In genomic region chr7:90512293-90512692, GRCm38 (mm10) we compare ENCODE assay signal across 11 mouse cellular contexts. TPM values are rescaled to one million over a fixed set of nuclear protein-coding genes. Genes with fewer than 3 reads are reported as not detected.
DNase-seq lines count a peak whose midpoint lies in the region; ATAC-seq and TF ChIP-seq lines count a peak whose summit lies in the region.
"Had no signal": no experiment of that assay in that cellular context is flagged by ENCODE, and none has a peak within 500 bp of the region (broad histone marks: within the 10 kb centered on the region; RNA-seq: fewer than 3 reads in every experiment).

No protein-coding gene starts in this region.

- peak; percentile 81 for DNase-seq in forebrain, embryonic 14.5 days (ENCODE audit: low spot score)
- DNase-seq in forebrain, embryonic 10.5 days (ENCODE audit: extremely low spot score, low spot score): no peak
- peak; percentile 50 for DNase-seq in layer of hippocampus, adult 9-10 months (ENCODE audit: low spot score)
- no peak for DNase-seq in layer of hippocampus, postnatal 25 days (ENCODE audit: extremely low spot score in 1 of 2, low spot score in 1 of 2)
- peak; percentile 7 for DNase-seq in ES-CJ7 (ENCODE audit: low read depth, low spot score)
- peak; percentile 80 for DNase-seq in forebrain, postnatal 0 days
- no peak for DNase-seq in urinary bladder, postnatal 25 days (ENCODE audit: low spot score)
- DNase-seq in ovary, postnatal 14 days (ENCODE audit: low spot score): no peak

- H3K9me3 ChIP-seq in forebrain, embryonic 14.5 days (replicated peaks; ENCODE audit: control insufficient read depth, low read length): no peaks in the 10 kb centered on the region
- H3K9me3 ChIP-seq in forebrain, embryonic 10.5 days: no peaks in the 10 kb centered on the region
- no peaks in the 10 kb centered on the region for H3K9me3 ChIP-seq in forebrain, postnatal 0 days (ENCODE audit: low read length)
- H3K9me3 ChIP-seq: embryonic facial prominence, embryonic 12.5 days; neural tube, embryonic 15.5 days had no signal

- peak; percentile 48; the same call in 1 of the 2 replicates for ATAC-seq in forebrain, embryonic 14.5 days
- peak; percentile 74 for ATAC-seq in forebrain, postnatal 0 days

- H3K4me3 ChIP-seq in forebrain, embryonic 14.5 days (ENCODE audit: low read depth, low read length): no peak overlapping the region
- H3K4me3 ChIP-seq in forebrain, embryonic 10.5 days: no peak overlapping the region
- no peak overlapping the region for H3K4me3 ChIP-seq in forebrain, postnatal 0 days (ENCODE audit: low read depth, low read length)
- H3K4me3 ChIP-seq: embryonic facial prominence, embryonic 12.5 days; neural tube, embryonic 15.5 days had no signal

- H3K9ac ChIP-seq in forebrain, embryonic 14.5 days (ENCODE audit: low read length): no peak overlapping the region
- no peak overlapping the region for H3K9ac ChIP-seq in forebrain, postnatal 0 days
- H3K9ac ChIP-seq: embryonic facial prominence, embryonic 12.5 days; neural tube, embryonic 15.5 days had no signal

- H3K4me1 ChIP-seq in forebrain, embryonic 14.5 days (ENCODE audit: control insufficient read depth, insufficient read depth, low read length): no peaks in the 10 kb centered on the region
- no peaks in the 10 kb centered on the region for H3K4me1 ChIP-seq in forebrain, embryonic 10.5 days
- no peaks in the 10 kb centered on the region for H3K4me1 ChIP-seq in forebrain, postnatal 0 days (ENCODE audit: insufficient read depth)
- H3K4me1 ChIP-seq: embryonic facial prominence, embryonic 12.5 days; neural tube, embryonic 15.5 days had no signal

- peak; percentile 78 for TF ChIP-seq CTCF in forebrain, postnatal 0 days (IDR thresholded peaks at IDR 0.05; ENCODE audit: low read depth)

- no peak overlapping the region for H3K27ac ChIP-seq in forebrain, embryonic 14.5 days (ENCODE audit: low read depth, low read length)
- no peak overlapping the region for H3K27ac ChIP-seq in forebrain, embryonic 10.5 days
- no peak overlapping the region for H3K27ac ChIP-seq in forebrain, postnatal 0 days (ENCODE audit: low read depth, low read length)
- H3K27ac ChIP-seq: embryonic facial prominence, embryonic 12.5 days; macrophage; neural tube, embryonic 15.5 days had no signal

- H3K36me3 ChIP-seq in forebrain, embryonic 14.5 days (ENCODE audit: control insufficient read depth, insufficient read depth, low read length): no peaks in the 10 kb centered on the region
- H3K36me3 ChIP-seq in forebrain, embryonic 10.5 days (replicated peaks): no peaks in the 10 kb centered on the region
- H3K36me3 ChIP-seq in forebrain, postnatal 0 days (ENCODE audit: insufficient read depth): no peaks in the 10 kb centered on the region
- H3K36me3 ChIP-seq: embryonic facial prominence, embryonic 12.5 days; neural tube, embryonic 15.5 days had no signal

- H3K27me3 ChIP-seq in forebrain, embryonic 14.5 days (replicated peaks; ENCODE audit: control insufficient read depth, insufficient read depth, low read length): no peaks in the 10 kb centered on the region
- no peaks in the 10 kb centered on the region for H3K27me3 ChIP-seq in forebrain, embryonic 10.5 days (ENCODE audit: poor library complexity, severe bottlenecking)
- H3K27me3 ChIP-seq in forebrain, postnatal 0 days (ENCODE audit: insufficient read depth, low read length): no peaks in the 10 kb centered on the region
- H3K27me3 ChIP-seq: embryonic facial prominence, embryonic 12.5 days; neural tube, embryonic 15.5 days had no signal

- no peak overlapping the region for H3K4me2 ChIP-seq in forebrain, embryonic 14.5 days (ENCODE audit: low read length)
- H3K4me2 ChIP-seq in forebrain, postnatal 0 days (ENCODE audit: low read depth): no peak overlapping the region
- H3K4me2 ChIP-seq: embryonic facial prominence, embryonic 12.5 days; neural tube, embryonic 15.5 days had no signal

RNA-seq across cellular contexts. Expression of gene Dlg2, which starts 35.8 kb away (rescaled TPM):
- polyA plus RNA-seq in forebrain, embryonic 14.5 days (2014; fragmentation: Nextera tagmentation; extraction: Ambion mirVana): 17.9 and 25.1 TPM in 2 replicates
- 0.95 and 0.96 TPM in 2 replicates for polyA plus RNA-seq in forebrain, embryonic 10.5 days (2016; fragmentation: Nextera tagmentation; extraction: Ambion mirVana)
- 100 to 1,000 TPM; 264 to 282 TPM for total RNA-seq in layer of hippocampus, postnatal 25 days (2021)
- 169 and 185 TPM in 2 replicates for total RNA-seq in forebrain, postnatal 0 days (2014; rRNA removed)
- 20.0 and 26.3 TPM in 2 replicates for polyA plus RNA-seq in forebrain, postnatal 0 days (2015; fragmentation: Nextera tagmentation; extraction: Ambion mirVana)

RNA-seq across cellular contexts. Expression of gene Tmem126b, which starts 36.5 kb away (rescaled TPM):
- 34.5 and 38.3 TPM in 2 replicates for polyA plus RNA-seq in forebrain, embryonic 14.5 days (2014; fragmentation: Nextera tagmentation; extraction: Ambion mirVana)
- polyA plus RNA-seq in forebrain, embryonic 10.5 days (2016; fragmentation: Nextera tagmentation; extraction: Ambion mirVana): 31.6 and 32.9 TPM in 2 replicates
- 10 to 100 TPM; 23.9 to 24.8 TPM for total RNA-seq in layer of hippocampus, postnatal 25 days (2021)
- total RNA-seq in forebrain, postnatal 0 days (2014; rRNA removed): 15.2 and 17.4 TPM in 2 replicates
- polyA plus RNA-seq in forebrain, postnatal 0 days (2015; fragmentation: Nextera tagmentation; extraction: Ambion mirVana): 14.5 and 18.2 TPM in 2 replicates

RNA-seq across cellular contexts. Expression of gene Tmem126a, which starts 55.3 kb away (rescaled TPM):
- polyA plus RNA-seq in forebrain, embryonic 14.5 days (2014; fragmentation: Nextera tagmentation; extraction: Ambion mirVana): 117 and 121 TPM in 2 replicates
- 135 and 140 TPM in 2 replicates for polyA plus RNA-seq in forebrain, embryonic 10.5 days (2016; fragmentation: Nextera tagmentation; extraction: Ambion mirVana)
- 10 to 100 TPM; 39.7 to 43.9 TPM for total RNA-seq in layer of hippocampus, postnatal 25 days (2021)
- 67.5 and 75.2 TPM in 2 replicates for total RNA-seq in forebrain, postnatal 0 days (2014; rRNA removed)
- 125 and 144 TPM in 2 replicates for polyA plus RNA-seq in forebrain, postnatal 0 days (2015; fragmentation: Nextera tagmentation; extraction: Ambion mirVana)

Comparison
In these comparisons a context has a peak if more than half of its experiments do, and no peak if none do; other contexts are left out.
1. DNase-seq: peak in forebrain, embryonic 14.5 days (single experiment), layer of hippocampus, adult 9-10 months (single experiment), ES-CJ7 (single experiment) and forebrain, postnatal 0 days (single experiment); none in forebrain, embryonic 10.5 days (single experiment), layer of hippocampus, postnatal 25 days (0 of 2), urinary bladder, postnatal 25 days (single experiment) and ovary, postnatal 14 days (single experiment).